Mouse (Mus musculus): ENCODE results near the gene Spon1. TPM values are rescaled to one million over a fixed set of nuclear protein-coding genes. Genes with fewer than 3 reads are reported as not detected.

The Spon1 gene
- total RNA-seq, 2 experiments from 2014 or later: 68.1 to 68.6 TPM

GRCm38 (mm10) chr7:113903127-113903827 lies 137.5 kb downstream of the Spon1 start:
- Histone ChIP-seq H3K4me3 (no peak overlapping the region), H3K27ac (no peak overlapping the region)
- TF ChIP-seq CTCF (conservative IDR thresholded peaks at IDR 0.05): no peak
- DNase-seq (ENCODE audit: low spot score in 2 of 2): no peak

GRCm38 (mm10) chr7:113903939-113904338 lies 138.1 kb downstream of the Spon1 start:
- Histone ChIP-seq H3K27ac (no peak overlapping the region), H3K4me3 (no peak overlapping the region)
- no peak for TF ChIP-seq CTCF (conservative IDR thresholded peaks at IDR 0.05)
- DNase-seq (ENCODE audit: low spot score in 2 of 2): no peak

- TF ChIP-seq CTCF (conservative IDR thresholded peaks at IDR 0.05): no peak
- no peak for DNase-seq (ENCODE audit: low spot score in 2 of 2)
- Histone ChIP-seq H3K27ac (no peak overlapping the region), H3K4me3 (no peak overlapping the region)
Observed at GRCm38 (mm10) chr7:113904348-113904895, 138.6 kb downstream of the Spon1 start.

GRCm38 (mm10) chr7:113909161-113909825 lies 143.5 kb downstream of the Spon1 start:
- no peak overlapping the region for H3K4me3 ChIP-seq
- TF ChIP-seq CTCF (conservative IDR thresholded peaks at IDR 0.05): no peak
- DNase-seq (ENCODE audit: low spot score in 2 of 2): peak; percentile 39 to 56
- H3K27ac ChIP-seq: no peak overlapping the region

GRCm38 (mm10) chr7:113910856-113911255 lies 145.1 kb downstream of the Spon1 start:
- no peak for DNase-seq (ENCODE audit: low spot score in 2 of 2)
- Histone ChIP-seq H3K27ac (no peak overlapping the region), H3K4me3 (no peak overlapping the region)
- TF ChIP-seq CTCF (conservative IDR thresholded peaks at IDR 0.05): no peak

GRCm38 (mm10) chr7:113915936-113916335 lies 150.1 kb downstream of the Spon1 start:
- no peak for TF ChIP-seq CTCF (conservative IDR thresholded peaks at IDR 0.05)
- no peak overlapping the region for H3K4me3 ChIP-seq
- peak overlapping the region; percentile 43; the same call in 1 of the 2 replicates for H3K27ac ChIP-seq
- no peak for DNase-seq (ENCODE audit: low spot score in 2 of 2)

GRCm38 (mm10) chr7:113918916-113919315 lies 153.1 kb downstream of the Spon1 start:
- DNase-seq (ENCODE audit: low spot score in 2 of 2): peak in 1 of 2 experiments; percentile 23
- no peak for TF ChIP-seq CTCF (conservative IDR thresholded peaks at IDR 0.05)
- Histone ChIP-seq H3K4me3 (no peak overlapping the region), H3K27ac (peak overlapping the region; percentile 54; the same call in 1 of the 2 replicates)

- no peak for TF ChIP-seq CTCF (conservative IDR thresholded peaks at IDR 0.05)
- peak overlapping the region; percentile 54; the same call in 1 of the 2 replicates for H3K27ac ChIP-seq
- no peak for DNase-seq (ENCODE audit: low spot score in 2 of 2)
- no peak overlapping the region for H3K4me3 ChIP-seq
Observed at GRCm38 (mm10) chr7:113919505-113919904, 153.7 kb downstream of the Spon1 start.

- Histone ChIP-seq H3K4me3 (no peak overlapping the region), H3K27ac (peak overlapping the region; percentile 54; the same call in 1 of the 2 replicates)
- TF ChIP-seq CTCF (conservative IDR thresholded peaks at IDR 0.05): no peak
- DNase-seq (ENCODE audit: low spot score in 2 of 2): peak; percentile 34 to 58
Observed at GRCm38 (mm10) chr7:113920056-113920455, 154.3 kb downstream of the Spon1 start.

- Histone ChIP-seq H3K27ac (peak overlapping the region; percentile 58; the same call in 1 of the 2 replicates), H3K4me3 (no peak overlapping the region)
- TF ChIP-seq CTCF (conservative IDR thresholded peaks at IDR 0.05): no peak
- peak; percentile 66 to 67 for DNase-seq (ENCODE audit: low spot score in 2 of 2)
Observed at GRCm38 (mm10) chr7:113924561-113924960, 158.8 kb downstream of the Spon1 start.

GRCm38 (mm10) chr7:113950888-113951287 lies 185.1 kb downstream of the Spon1 start:
- no peak for TF ChIP-seq CTCF (conservative IDR thresholded peaks at IDR 0.05)
- no peak overlapping the region for H3K4me3 ChIP-seq
- DNase-seq (ENCODE audit: low spot score in 2 of 2): no peak
- no peak overlapping the region for H3K27ac ChIP-seq

GRCm38 (mm10) chr7:113955431-113955830 lies 189.6 kb downstream of the Spon1 start:
- Histone ChIP-seq H3K27ac (no peak overlapping the region), H3K4me3 (no peak overlapping the region)
- no peak for DNase-seq (ENCODE audit: low spot score in 2 of 2)
- no peak for TF ChIP-seq CTCF (conservative IDR thresholded peaks at IDR 0.05)

- peak overlapping the region; percentile 84 for H3K27ac ChIP-seq
- TF ChIP-seq CTCF (conservative IDR thresholded peaks at IDR 0.05): no peak
Observed at GRCm38 (mm10) chr7:113960841-113961499, 195.2 kb downstream of the Spon1 start.

More at GRCm38 (mm10) chr7:113960841-113961499, 195.2 kb downstream of the Spon1 start:
- peak; percentile 33 to 41 for DNase-seq (ENCODE audit: low spot score in 2 of 2)
- no peak overlapping the region for H3K4me3 ChIP-seq
